Mouse (Mus musculus): ENCODE data around the gene Abca2.
A peak's percentile ranks its signal among the peaks of the same experiment; 100 is the strongest.
"Not testable (repeated sequence)": the region's sequence is repeated elsewhere in the genome, so short reads cannot be mapped to it uniquely, and the experiment has no call there.

The Abca2 gene

DNA sequence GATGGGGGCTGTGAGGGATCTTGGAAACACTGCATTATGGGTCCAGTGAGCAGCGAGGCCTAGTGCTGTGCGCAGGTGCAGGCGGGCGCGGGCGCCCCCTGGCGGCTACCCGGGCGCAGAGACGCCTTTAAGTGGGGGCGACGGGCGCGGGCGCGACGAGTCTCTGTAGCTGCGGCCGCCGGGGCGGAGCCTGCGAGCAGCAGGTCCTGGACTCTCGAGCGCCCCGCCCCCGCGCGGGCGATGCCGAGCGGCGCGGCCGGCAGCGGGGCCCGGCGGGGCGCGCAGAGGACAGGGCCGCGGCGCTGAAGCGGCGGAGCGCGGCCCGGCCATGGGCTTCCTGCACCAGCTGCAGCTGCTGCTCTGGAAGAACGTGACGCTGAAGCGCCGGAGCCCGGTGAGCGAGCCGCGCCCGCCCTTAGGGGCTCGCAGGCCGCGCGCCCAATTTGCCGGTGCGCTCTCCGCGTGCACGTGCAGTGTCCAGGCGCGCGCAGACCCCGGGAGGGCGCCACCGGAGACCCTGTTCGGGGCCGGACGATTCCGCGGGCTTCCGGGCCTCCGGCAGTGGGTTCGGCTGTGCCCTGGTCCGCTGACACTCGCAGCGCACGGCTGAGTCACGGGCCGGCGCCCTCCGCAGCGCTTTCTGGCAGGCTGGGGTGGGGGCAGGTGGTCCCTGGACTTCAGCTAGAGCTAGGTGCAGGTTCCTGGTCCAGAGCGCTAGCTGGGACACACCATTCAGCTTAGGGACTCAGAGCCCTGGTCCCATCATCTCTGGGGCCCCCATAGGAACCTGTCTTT, at the start of gene Abca2:
Gene Abca2, plus strand, starts transcription at position 262 of the 795 bp plus-strand sequence.
- DNase-seq (ENCODE audit: low spot score), result peak; percentile 94

DNA sequence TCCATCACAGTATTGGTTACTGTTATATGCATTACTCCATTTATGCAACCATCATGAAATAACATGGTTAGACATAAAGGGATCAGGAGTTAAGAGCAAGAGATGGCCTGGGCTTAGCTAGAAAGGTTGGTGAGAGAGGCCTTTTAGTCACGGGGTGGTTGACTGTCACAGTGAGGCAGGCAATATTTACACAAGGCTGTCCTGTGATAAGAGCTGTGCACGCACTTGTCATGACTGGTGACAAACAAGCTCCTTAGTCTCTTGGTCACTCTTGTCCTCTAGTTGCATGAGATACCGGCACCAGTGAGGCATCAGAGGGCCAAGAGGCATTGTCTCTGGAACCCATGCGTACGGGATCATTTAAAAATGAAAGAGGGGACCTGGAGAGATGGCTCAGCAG, 44.0 kb upstream of the Abca2 start:
- no peak for DNase-seq (ENCODE audit: low spot score)

DNA sequence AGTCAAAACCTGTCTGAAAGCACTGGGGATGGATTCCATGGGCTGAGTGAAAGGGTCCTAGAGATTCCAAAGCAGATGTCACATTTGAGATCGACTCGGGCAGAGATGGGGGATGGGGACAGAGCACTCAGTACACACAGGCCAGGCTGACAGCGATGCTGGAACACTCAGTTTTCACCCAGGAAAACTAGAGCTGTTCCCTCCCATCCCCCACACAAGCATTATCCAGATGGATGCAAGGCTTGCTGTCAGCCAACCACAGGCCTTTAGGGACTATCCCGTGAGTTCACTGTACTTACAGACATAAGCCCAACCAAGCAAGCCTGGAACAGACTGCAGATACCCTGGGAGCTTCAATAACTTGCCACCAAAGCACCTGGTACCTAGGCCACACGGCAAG, 37.2 kb upstream of the Abca2 start:
- DNase-seq (ENCODE audit: low spot score), result no peak

DNA sequence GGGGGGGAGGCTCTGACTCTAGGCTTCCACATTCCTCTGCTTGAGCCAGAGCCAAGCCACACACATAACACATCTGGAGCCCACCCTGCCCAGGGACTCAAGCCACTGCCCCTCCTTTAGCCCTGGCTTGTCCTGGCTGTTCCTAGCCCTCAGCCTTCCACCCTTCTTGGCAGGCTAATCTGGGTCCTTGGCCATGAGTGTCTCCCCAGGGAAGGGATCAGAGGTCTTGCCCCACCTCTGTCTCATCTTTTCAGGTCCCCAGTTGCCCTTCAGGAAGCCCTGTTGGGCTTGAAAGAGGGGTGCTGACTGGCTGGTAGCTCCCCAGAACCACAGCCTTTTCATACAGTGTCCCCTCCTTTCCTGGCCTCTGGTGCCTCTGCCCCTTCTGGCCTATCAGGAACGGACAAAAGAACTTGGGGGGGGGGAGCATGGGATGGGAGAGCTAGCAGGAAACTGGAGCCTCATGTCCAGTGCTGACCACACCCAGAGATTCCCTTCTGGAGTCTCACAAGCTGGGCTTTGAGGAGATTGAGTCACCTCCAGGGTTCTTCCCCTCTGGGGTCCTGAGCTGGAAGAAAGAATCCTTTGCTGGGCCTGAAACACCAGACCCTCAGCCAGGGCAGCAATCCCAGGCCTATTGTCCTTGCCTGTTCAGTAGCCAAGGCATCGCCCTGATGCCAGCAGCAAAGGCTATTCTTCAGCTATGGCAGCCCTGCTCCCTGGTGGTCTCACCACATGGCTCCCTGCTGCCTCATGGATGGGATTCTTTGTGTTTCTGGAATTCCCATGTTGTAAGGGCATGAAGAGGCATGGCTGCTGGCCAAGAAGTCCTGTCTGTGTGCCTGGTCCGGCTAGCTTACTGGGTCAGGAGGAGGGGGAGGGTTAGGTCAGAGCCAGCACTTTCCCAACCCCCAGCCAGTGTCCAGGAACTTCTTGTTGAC, 34.0 kb upstream of the Abca2 start:
- DNase-seq (ENCODE audit: low spot score), result no peak

- DNase-seq (ENCODE audit: low spot score), result no peak
These were observed 32.5 kb upstream of the Abca2 start, which contains the start of gene Entpd2 for GRCm38 (mm10) chr2:25395721-25396596. TSS of gene Entpd2 (plus strand) at chr2:25395874.

- DNase-seq (ENCODE audit: low spot score), result no peak
These were observed 31.9 kb upstream of the Abca2 start for GRCm38 (mm10) chr2:25396597-25396983.

GRCm38 (mm10) chr2:25397010-25397409, 31.5 kb upstream of the Abca2 start:
- DNase-seq (ENCODE audit: low spot score), result no peak

- DNase-seq (ENCODE audit: low spot score), result no peak
These were observed 30.4 kb upstream of the Abca2 start for GRCm38 (mm10) chr2:25398065-25398464.

- DNase-seq (ENCODE audit: low spot score), result no peak
These were observed 29.5 kb upstream of the Abca2 start, which contains the start of gene Npdc1 for GRCm38 (mm10) chr2:25399051-25399450. TSS of gene Npdc1 (plus strand) at chr2:25399351.

DNA sequence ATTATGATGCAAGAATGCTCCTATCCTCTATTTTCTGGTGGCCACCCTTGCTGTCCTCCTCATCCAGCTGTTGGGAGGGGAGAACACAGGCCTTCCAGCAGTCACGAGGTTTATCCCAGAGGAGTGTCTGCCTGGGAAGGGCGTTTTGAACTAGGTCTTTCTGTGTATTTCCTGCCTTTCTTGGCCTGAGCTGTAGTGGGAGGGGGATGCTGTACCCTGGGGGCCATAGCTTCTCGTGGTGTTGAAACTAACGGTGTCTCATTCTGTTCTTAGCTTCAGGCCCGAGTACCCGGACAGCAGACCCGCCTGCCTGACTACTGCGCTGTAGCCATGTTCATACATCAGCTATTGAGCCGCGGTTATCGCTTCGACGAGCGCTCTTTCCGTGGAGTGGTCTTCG, 28.2 kb upstream of the Abca2 start:
- DNase-seq (ENCODE audit: low spot score), result no peak

DNA sequence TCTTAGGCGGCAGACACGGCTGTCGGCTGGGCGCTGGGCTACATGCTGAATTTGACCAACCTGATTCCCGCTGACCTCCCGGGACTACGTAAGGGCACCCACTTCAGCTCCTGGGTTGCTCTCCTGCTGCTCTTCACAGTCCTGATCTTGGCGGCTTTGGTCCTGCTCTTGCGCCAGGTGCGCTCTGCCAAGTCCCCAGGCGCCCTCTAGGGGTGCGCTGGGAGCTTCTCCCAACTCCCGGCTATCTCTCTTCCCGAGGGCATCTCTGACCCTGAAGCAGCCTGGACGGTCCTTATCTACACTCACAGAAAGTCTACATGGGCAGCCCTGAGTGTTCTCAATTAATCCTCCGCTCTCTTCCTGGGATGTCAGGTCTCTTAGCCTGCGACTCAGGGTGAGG, 27.7 kb upstream of the Abca2 start:
- DNase-seq (ENCODE audit: low spot score), result no peak

DNA sequence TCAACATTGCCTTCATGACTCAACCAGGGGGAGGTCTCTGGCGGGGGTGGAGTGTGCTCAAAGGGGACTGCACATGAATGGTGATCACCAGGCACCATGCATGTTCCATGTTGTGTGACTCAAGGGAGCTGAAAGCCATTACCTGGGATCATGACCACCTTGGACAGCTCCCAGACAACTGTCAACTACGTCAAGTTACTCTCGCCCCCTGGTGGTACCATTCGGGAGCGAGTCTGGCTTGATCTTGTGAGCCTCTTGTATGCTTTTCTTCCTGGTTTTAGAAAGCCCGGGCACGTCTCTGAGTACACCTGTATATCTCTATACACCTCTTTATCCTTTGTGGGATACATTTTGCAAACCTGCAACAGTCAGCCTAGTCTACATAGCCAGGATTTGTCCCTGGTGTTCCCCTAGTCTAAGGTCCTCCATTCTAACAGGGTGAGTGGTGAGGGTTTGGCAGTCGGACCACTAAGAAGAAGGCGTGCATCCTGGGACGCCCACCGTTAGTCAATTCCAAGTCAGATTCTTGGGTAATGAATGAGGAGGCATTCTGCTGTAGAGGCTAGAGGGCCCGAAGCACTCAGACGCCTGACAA, 26.0 kb upstream of the Abca2 start:
- DNase-seq (ENCODE audit: low spot score), result peak; percentile 73

DNA sequence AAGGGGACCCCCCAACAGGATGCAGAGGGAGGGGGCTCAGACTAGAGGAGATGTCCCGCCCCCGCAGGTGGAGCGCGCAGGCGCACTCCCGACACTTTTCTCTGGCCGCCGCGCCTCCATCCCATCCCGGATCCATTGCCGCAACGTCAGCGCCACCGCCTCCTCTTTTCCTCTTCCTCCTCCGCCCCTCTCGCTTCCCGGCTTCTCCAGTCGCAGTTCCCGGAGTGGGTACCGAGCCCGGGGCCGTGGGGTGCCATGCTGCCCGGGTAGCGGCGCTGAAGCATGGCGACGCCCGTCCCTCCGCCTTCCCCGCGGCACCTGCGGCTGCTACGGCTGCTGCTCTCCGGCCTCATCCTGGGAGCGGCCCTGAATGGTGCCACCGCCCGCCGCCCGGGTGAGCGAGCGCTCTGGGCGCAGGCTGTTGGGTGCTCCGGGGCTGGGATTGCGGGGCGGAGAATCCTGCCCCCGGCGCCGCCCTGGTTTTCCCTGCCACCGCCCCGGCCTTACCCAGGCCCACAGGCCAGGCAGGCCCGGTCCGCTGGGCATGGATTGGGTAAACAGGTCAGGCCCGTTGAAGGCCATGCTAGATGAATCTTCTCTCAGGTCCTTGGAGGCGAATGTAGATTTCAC, 25.4 kb upstream of the Abca2 start:
- peak; percentile 16 for DNase-seq (ENCODE audit: low spot score)

DNA sequence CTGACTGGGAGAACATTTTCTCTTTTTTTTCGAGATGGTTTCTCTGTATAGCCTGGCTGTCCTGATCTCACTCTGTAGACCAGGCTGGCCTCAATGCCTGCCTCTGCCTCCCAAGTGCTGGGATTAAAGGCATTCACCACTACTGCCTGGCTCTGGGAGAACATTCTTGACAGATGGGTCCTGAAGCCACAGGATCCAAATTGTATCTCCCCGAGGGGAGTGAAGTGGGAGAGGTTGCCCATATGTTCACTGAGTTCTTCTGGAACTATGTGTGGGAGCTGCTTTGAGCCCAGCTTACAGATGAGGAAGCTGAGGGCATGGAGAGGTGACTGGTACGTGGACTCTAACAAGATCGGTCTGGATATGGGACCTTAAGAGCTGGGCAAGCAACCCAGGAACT, 24.5 kb upstream of the Abca2 start:
- no peak for DNase-seq (ENCODE audit: low spot score)

GRCm38 (mm10) chr2:25408908-25409307, 19.6 kb upstream of the Abca2 start:
- no peak for DNase-seq (ENCODE audit: low spot score)

DNA sequence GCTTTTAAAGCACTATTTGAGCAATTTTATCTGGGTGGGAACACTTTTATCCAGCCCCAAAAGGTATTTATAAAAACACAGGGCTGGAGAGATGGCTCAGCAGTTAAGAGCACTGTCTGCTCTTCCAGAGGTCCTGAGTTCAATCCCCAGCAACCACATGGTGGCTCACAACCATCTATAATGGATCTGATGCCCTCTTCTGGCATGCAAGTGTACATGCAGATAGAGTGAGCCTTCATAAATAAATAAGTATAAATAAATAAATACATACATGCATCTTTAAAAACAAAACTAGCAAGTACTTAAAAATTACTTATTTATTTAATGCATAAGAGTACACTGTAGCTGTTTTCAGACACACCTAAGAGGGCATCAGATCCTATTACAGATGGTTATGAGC, 15.1 kb upstream of the Abca2 start:
- DNase-seq (ENCODE audit: low spot score), result not testable (repeated sequence)

DNA sequence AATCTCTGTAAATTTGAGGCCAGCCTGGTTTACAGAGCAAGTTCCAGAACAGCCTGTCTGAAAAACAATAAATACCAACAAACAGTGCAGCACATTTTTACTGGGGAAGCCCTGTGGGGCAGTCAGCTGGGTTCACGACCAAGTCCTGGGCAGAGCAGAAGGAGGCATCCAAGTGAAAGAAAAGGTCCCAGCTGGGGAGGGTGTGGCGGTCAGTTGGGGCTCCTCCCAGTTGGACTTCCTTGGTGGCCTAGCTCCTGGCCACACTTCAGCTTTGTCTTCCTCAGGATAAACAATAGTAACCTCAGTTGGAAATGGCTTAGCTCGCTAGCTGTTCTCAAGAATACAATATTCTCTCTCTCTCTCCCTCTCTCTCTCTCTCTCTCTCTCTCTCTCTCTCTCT, 11.1 kb upstream of the Abca2 start:
- DNase-seq (ENCODE audit: low spot score), result no peak

DNA sequence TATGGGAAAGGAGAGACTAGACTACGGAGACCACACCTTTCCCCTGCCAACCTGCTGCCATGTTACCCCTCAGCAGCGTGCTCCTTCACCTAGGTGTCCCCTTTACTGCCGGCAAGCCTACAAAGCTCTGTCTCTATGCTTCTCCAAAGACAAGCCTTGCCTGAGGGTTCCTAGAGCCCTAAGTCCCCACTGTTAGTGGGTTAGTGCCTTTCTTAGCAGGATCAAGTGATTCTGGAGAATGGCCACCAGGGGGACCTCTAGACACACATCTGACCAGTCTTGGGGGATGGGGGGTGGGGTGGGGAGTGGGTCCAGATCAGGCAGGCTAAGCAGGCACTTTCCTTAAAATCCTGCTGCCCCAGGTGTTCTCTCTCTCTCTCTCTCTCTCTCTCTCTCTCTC, 6.6 kb upstream of the Abca2 start:
- DNase-seq (ENCODE audit: low spot score), result peak; percentile 49

DNA sequence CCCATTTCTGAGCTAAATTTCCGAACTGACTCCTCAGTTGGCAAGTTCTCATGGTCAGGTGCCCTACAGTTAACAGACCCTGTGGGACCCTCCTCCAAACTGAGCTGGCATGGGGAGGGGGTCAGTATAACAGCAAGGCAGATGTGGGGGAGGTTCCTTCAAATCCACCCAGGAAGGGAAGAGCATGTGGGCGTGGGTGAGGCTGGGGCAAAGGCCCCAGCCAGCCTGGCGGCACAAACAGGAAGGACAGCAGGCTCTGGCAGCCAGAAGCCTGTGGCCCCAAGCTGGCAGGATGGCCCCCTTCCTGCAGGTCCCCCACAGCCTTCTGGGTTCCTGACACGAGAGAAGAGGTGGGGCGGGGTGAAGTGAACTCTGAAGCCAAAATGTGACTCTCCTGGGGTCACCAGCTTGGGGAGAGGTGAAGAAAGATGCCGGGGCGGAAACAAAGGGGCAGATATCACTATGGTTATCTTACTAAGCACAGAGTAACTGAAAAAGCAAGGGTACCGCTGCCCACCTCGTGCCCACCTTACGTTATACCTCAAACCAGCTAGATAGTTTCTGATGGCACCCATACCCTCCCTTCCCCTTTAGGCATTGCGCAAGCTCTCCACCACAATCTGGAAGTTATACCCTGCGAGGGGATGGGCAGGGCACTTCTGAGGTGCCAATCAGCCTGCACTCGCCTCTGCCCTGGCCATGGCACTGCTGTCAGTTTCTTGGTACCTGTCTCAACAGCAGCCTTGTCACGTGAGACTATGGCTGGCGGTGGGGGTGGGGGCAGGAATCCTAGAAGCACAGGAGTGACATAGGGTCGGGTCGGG, 5.7 kb upstream of the Abca2 start, which contains the start of gene Fut7:
Gene Fut7, plus strand, starts transcription at position 681 of the 824 bp plus-strand sequence.
- peak; percentile 64 for DNase-seq (ENCODE audit: low spot score)

- no peak for DNase-seq (ENCODE audit: low spot score)
These were observed 4.9 kb upstream of the Abca2 start for GRCm38 (mm10) chr2:25423626-25424025.

All from T-cell, adult 2 months (primary cell).